Mouse (Mus musculus) neural tube, embryonic 12.5 days (tissue): Measurements from ENCODE around the gene Avl9. TPM values are rescaled to one million over a fixed set of nuclear protein-coding genes. Genes with fewer than 3 reads are reported as not detected.
A peak's percentile ranks its signal among the peaks of the same experiment; 100 is the strongest.

Experiments used
- ATAC-seq: fragments of 200-750 bp; cut with Nextera tagmentation; 2 replicates; pipeline ENCODE4 v1.8.0; 2017; ENCODE audit warnings: low read depth, mild to moderate bottlenecking, moderate TSS enrichment, moderate library complexity; ENCODE audit not compliant: low FRiP score
- H3K27ac ChIP-seq: fragments of 300-500 bp; sonication (generic); 2 replicates; pipeline ENCODE4 v1.5.1; 2016
- H3K27me3 ChIP-seq: fragments of 300-500 bp; sonication (generic); replicated peaks from 2 replicates; pipeline ENCODE4 v1.6.1; 2016; ENCODE audit warnings: mild to moderate bottlenecking
- H3K36me3 ChIP-seq: fragments of 300-500 bp; sonication (generic); 2 replicates; pipeline ENCODE4 v1.6.1; 2016; ENCODE audit warnings: mild to moderate bottlenecking
- H3K4me1 ChIP-seq: fragments of 300-500 bp; sonication (generic); 2 replicates; pipeline ENCODE4 v1.6.1; 2016
- H3K4me2 ChIP-seq: fragments of 300-500 bp; sonication (generic); replicated peaks from 2 replicates; pipeline ENCODE4 v1.6.1; 2016; ENCODE audit warnings: mild to moderate bottlenecking
- H3K4me3 ChIP-seq: fragments of 300-500 bp; sonication (generic); 2 replicates; pipeline ENCODE4 v1.5.1; 2016
- H3K9ac ChIP-seq: fragments of 300-500 bp; sonication (generic); 2 replicates; pipeline ENCODE4 v1.6.1; 2016; ENCODE audit warnings: mild to moderate bottlenecking
- H3K9me3 ChIP-seq: fragments of 300-500 bp; sonication (generic); 2 replicates; pipeline ENCODE4 v1.6.1; 2016; ENCODE audit warnings: mild to moderate bottlenecking
- WGBS: fragments of 180-500 bp; shearing (Covaris S2); methylation state at CpG from one replicate; pipeline ENCODE4 v1.1.7; 2016; 5-methylcytosine and 5-hydroxymethylcytosine counted together
- polyA plus RNA-seq: library from polyadenylated mRNA; unstranded; fragments of >200 nt; fragmentation: Nextera tagmentation; extraction: Ambion mirVana; gene quantifications from 2 replicates; pipeline ENCODE4 v1.2.1, GENCODE M21; 2016

The Avl9 gene
- polyA plus RNA-seq, 1 experiment from 2014 or later, result 38.7 TPM

DNA sequence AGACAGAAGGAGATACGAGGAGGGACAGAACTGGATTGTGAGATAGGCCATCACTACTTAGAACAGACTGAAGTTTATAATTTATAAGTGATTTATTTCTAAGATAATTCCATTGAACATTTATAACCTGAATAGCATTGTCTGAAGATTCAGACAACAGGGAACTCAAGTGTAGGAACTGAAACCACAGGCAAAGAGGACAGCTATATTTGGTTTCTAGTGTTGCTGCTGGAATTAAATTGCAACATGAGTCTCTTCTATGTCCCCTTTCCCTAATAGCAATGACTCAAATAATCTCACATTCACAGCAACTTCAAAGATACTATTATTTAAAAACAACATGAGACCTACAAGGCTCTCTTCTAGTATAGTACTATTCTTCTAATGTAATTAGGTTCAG lies 41.4 kb downstream of the Avl9 start:
- Histone ChIP-seq H3K27me3 (no peaks in the 10 kb centered on the region), H3K4me3 (no peak overlapping the region), H3K4me2 (no peak overlapping the region), H3K27ac (no peak overlapping the region), H3K9me3 (no peaks in the 10 kb centered on the region), H3K36me3 (peaks cover 49% of the 10 kb centered on the region), H3K9ac (no peak overlapping the region), H3K4me1 (no peaks in the 10 kb centered on the region)
- whole genome bisulfite sequencing, result 94% methylated on average over 1 of the region's 1 CpGs
- no peak for ATAC-seq

GRCm38 (mm10) chr6:56759324-56759723 lies 44.6 kb downstream of the Avl9 start:
- no peak overlapping the region for H3K9ac ChIP-seq
- no peak for ATAC-seq
- H3K9me3 ChIP-seq, result no peaks in the 10 kb centered on the region
- WGBS, result 90% methylated on average over 1 of the region's 1 CpGs
- H3K36me3 ChIP-seq, result peaks cover 47% of the 10 kb centered on the region
- no peaks in the 10 kb centered on the region for H3K4me1 ChIP-seq
- H3K27ac ChIP-seq, result no peak overlapping the region
- H3K4me2 ChIP-seq, result no peak overlapping the region
- H3K27me3 ChIP-seq, result no peaks in the 10 kb centered on the region
- H3K4me3 ChIP-seq, result no peak overlapping the region

DNA sequence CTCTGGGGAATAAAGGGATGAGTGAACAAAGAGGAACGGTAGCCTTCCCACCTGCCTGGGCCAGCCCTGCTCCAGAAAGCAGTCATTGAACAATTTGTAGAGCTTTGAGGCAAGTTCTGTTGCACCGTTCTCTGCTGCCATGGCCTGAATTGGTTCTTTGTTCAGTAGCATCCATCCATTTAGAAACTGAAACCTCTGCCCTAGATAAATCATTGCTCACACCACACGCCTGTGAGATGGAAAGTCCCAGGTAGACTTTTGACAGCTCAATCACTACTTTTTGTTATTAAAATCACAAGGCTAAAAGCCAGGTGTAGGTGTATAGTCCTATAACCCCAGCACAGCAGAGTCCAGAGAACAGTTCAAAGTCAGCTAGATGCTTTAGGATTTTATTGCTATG lies 50.6 kb downstream of the Avl9 start:
- ATAC-seq, result no peak
- Histone ChIP-seq H3K9me3 (no peaks in the 10 kb centered on the region), H3K27ac (no peak overlapping the region), H3K9ac (no peak overlapping the region), H3K4me2 (no peak overlapping the region), H3K36me3 (peaks cover 16% of the 10 kb centered on the region), H3K27me3 (no peaks in the 10 kb centered on the region), H3K4me1 (no peaks in the 10 kb centered on the region), H3K4me3 (no peak overlapping the region)
- WGBS, result 73% methylated on average over 3 of the region's 3 CpGs

GRCm38 (mm10) chr6:56765696-56766095 lies 51.0 kb downstream of the Avl9 start:
- H3K27ac ChIP-seq, result no peak overlapping the region
- 87% methylated on average over 4 of the region's 4 CpGs for WGBS
- H3K4me1 ChIP-seq, result no peaks in the 10 kb centered on the region
- ATAC-seq, result no peak
- H3K4me2 ChIP-seq, result no peak overlapping the region
- H3K27me3 ChIP-seq, result no peaks in the 10 kb centered on the region
- no peaks in the 10 kb centered on the region for H3K9me3 ChIP-seq
- no peak overlapping the region for H3K4me3 ChIP-seq
- no peak overlapping the region for H3K9ac ChIP-seq
- H3K36me3 ChIP-seq, result peaks cover 14% of the 10 kb centered on the region

DNA sequence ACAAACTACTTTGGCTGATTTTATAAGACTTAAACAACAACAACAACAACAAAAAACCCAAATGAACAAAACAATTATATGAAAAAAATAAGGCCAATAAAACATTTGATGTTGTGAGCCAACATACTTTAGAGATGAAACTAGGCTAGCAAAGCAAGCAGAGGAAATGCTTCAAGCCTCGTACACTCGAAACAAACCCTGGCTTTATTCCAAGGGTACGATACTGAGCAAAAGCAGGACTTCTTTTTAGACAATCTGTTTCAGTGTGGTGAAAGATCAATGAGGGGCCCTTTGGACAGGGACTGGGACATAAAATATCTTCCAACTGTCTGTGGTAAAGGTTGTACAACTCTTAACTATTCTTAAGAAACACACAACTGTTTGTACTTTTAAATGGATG lies 61.1 kb downstream of the Avl9 start:
- Histone ChIP-seq H3K9ac (no peak overlapping the region), H3K36me3 (peaks cover 45% of the 10 kb centered on the region), H3K4me3 (no peak overlapping the region), H3K4me1 (no peaks in the 10 kb centered on the region), H3K9me3 (no peaks in the 10 kb centered on the region), H3K27ac (no peak overlapping the region), H3K4me2 (no peak overlapping the region), H3K27me3 (no peaks in the 10 kb centered on the region)
- WGBS, result 80% methylated on average over 3 of the region's 3 CpGs
- no peak for ATAC-seq

GRCm38 (mm10) chr6:56779636-56780035 lies 64.9 kb downstream of the Avl9 start:
- no peak overlapping the region for H3K9ac ChIP-seq
- H3K4me2 ChIP-seq, result no peak overlapping the region
- H3K27me3 ChIP-seq, result no peaks in the 10 kb centered on the region
- no peaks in the 10 kb centered on the region for H3K4me1 ChIP-seq
- no peak overlapping the region for H3K4me3 ChIP-seq
- no peak overlapping the region for H3K27ac ChIP-seq
- H3K36me3 ChIP-seq, result peaks cover 51% of the 10 kb centered on the region
- no peaks in the 10 kb centered on the region for H3K9me3 ChIP-seq
- 92% methylated on average over 5 of the region's 5 CpGs for WGBS
- no peak for ATAC-seq

GRCm38 (mm10) chr6:56783561-56784272 lies 69.0 kb downstream of the Avl9 start:
- Histone ChIP-seq H3K4me1 (no peaks in the 10 kb centered on the region), H3K4me3 (no peak overlapping the region), H3K9ac (no peak overlapping the region), H3K27me3 (no peaks in the 10 kb centered on the region), H3K4me2 (no peak overlapping the region), H3K9me3 (no peaks in the 10 kb centered on the region), H3K27ac (no peak overlapping the region), H3K36me3 (peaks cover 44% of the 10 kb centered on the region)
- 93% methylated on average over 4 of the region's 4 CpGs for WGBS
- no peak for ATAC-seq

GRCm38 (mm10) chr6:56785068-56785467 lies 70.4 kb downstream of the Avl9 start:
- Histone ChIP-seq H3K9ac (no peak overlapping the region), H3K27me3 (no peaks in the 10 kb centered on the region), H3K36me3 (peaks cover 30% of the 10 kb centered on the region), H3K4me3 (no peak overlapping the region), H3K4me2 (no peak overlapping the region), H3K9me3 (no peaks in the 10 kb centered on the region), H3K4me1 (no peaks in the 10 kb centered on the region), H3K27ac (no peak overlapping the region)
- 89% methylated on average over 5 of the region's 5 CpGs for WGBS
- no peak for ATAC-seq

DNA sequence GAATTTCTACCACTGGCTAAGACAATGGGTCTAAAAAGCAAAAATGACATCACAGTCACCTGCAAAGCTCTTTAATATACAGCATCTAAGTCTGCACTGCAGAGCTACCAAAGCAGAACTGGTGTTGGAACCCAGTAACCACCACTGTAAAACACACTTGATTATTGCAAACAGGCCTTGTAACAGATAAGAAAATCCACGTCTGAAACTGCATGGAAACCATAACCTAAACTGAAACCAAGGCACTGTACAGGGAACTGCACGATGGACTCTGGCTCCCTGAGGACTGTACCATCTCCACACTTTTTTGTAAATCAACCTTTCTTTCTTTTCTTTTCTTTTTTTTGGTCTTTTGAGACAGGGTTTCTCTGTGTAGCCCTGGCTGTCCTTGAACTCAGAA lies 73.0 kb downstream of the Avl9 start:
- Histone ChIP-seq H3K36me3 (peaks cover 20% of the 10 kb centered on the region), H3K4me3 (no peak overlapping the region), H3K27me3 (no peaks in the 10 kb centered on the region), H3K4me2 (no peak overlapping the region), H3K27ac (no peak overlapping the region), H3K9ac (no peak overlapping the region), H3K9me3 (no peaks in the 10 kb centered on the region), H3K4me1 (no peaks in the 10 kb centered on the region)
- ATAC-seq, result no peak
- WGBS, result 97% methylated on average over 2 of the region's 2 CpGs

DNA sequence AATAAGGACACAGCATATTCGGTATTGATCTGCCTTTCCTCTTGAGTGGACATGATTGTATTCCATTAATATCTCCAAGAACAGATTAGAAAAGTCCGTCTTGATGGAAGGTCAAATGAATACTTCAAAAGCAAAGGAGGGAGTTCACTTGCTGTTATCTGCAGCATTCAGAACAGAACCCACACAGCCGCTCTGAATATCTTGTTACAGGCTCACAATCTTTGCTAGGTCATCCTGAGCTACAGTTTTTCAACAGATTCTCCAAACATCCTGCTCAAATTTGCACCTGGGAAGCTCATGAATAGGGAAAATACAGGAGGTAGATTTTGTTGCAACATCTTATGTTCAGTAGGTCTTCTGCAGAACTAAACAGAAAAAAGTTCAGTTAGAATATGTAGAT lies 74.6 kb downstream of the Avl9 start:
- H3K4me1 ChIP-seq, result no peaks in the 10 kb centered on the region

DNA sequence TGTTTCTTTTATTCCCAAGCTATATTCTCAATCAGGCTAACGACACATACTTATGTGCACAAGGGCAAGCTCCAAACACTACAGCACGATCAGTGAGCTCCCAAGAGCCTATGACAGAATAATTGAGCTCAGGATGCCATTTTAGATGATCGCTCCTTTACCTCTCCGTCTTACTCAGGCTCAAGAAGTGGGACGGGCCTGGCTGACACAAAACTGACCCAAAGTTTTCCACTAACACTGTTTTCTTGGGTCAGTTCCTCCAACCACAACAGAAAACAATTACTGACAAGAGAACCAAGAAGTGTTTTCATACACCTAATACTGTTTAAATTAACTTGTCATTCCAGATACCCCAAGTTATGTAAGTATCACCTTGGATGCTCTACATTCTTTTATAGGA lies 80.1 kb downstream of the Avl9 start:
- ATAC-seq, result no peak
- Histone ChIP-seq H3K4me2 (peak overlapping the region; percentile 68; the same call in 1 of the 2 replicates), H3K9me3 (no peaks in the 10 kb centered on the region), H3K27me3 (no peaks in the 10 kb centered on the region), H3K27ac (no peak overlapping the region), H3K9ac (no peak overlapping the region), H3K36me3 (no peaks in the 10 kb centered on the region), H3K4me1 (peaks cover 16% of the 10 kb centered on the region), H3K4me3 (no peak overlapping the region)
- 94% methylated on average over 5 of the region's 5 CpGs for WGBS

More for the DNA sequence above, 74.6 kb downstream of the Avl9 start:
- Histone ChIP-seq H3K4me3 (no peak overlapping the region), H3K27ac (no peak overlapping the region), H3K36me3 (peaks cover 10% of the 10 kb centered on the region), H3K27me3 (no peaks in the 10 kb centered on the region), H3K9ac (no peak overlapping the region), H3K9me3 (no peaks in the 10 kb centered on the region), H3K4me2 (no peak overlapping the region)
- no peak for ATAC-seq
- WGBS, result 83% methylated on average over 3 of the region's 3 CpGs

GRCm38 (mm10) chr6:56796232-56796631 lies 81.5 kb downstream of the Avl9 start:
- no peaks in the 10 kb centered on the region for H3K9me3 ChIP-seq
- H3K27ac ChIP-seq, result peak overlapping the region; percentile 98; the same call in 1 of the 2 replicates
- no peaks in the 10 kb centered on the region for H3K27me3 ChIP-seq
- H3K4me3 ChIP-seq, result peak overlapping the region; percentile 83
- H3K4me2 ChIP-seq, result peak overlapping the region; percentile 68
- H3K9ac ChIP-seq, result peak overlapping the region; percentile 96
- no peak for ATAC-seq
- peaks cover 16% of the 10 kb centered on the region for H3K4me1 ChIP-seq
- H3K36me3 ChIP-seq, result no peaks in the 10 kb centered on the region
- 9% methylated on average over 8 of the region's 8 CpGs for WGBS

DNA sequence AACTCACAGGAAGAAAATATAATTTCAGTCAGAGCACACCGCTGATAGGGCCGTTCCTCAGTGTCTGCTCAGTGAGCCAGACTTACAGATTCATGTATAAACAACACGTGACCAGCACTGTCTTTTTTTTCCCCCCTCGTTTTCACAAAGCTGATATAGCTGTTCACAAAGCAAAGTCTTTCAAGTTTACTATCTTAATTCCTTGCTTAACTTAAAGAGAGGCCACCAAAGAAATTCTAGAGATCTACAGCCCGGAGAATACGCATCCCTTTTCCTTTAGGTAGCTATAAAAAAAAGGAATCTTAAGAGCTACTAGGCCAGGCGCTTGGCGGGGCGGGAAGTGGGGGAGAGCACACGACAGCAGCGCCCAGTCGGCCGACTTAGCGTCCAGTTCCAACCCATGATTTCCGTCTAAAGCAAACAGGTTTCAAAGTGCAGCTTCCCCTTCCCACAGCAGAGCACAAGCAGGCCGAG lies 82.0 kb downstream of the Avl9 start:
- Histone ChIP-seq H3K27me3 (no peaks in the 10 kb centered on the region), H3K4me1 (peaks cover 16% of the 10 kb centered on the region), H3K4me3 (peak overlapping the region; percentile 83), H3K27ac (peak overlapping the region; percentile 98), H3K9ac (peak overlapping the region; percentile 96), H3K36me3 (no peaks in the 10 kb centered on the region), H3K9me3 (no peaks in the 10 kb centered on the region), H3K4me2 (peak overlapping the region; percentile 68)
- peak; percentile 13 for ATAC-seq
- WGBS, result under 1% methylated on average over 16 of the region's 16 CpGs
